Mouse (Mus musculus) central nervous system, embryonic 14 days (tissue): ENCODE results near the gene Ptprm. TPM values are rescaled to one million over a fixed set of nuclear protein-coding genes. Genes with fewer than 3 reads are reported as not detected.

ENCODE experiments used
- polyA plus RNA-seq: library from polyadenylated mRNA; depleted of rRNA; stranded (reverse); fragments of >200 nt; gene quantifications from 2 replicates; pipeline ENCODE4 v1.2.3, GENCODE M21; 2012; rRNA removed

The Ptprm gene
- 12.1 and 16.8 TPM in 2 replicates for polyA plus RNA-seq

GRCm38 (mm10) chr17:67354451-67355011, at the start of gene Ptprm:
Gene Ptprm (minus strand): TSS chr17:67354457.

